Mouse (Mus musculus): ENCODE measurements around the gene Tnks1bp1.

DNA sequence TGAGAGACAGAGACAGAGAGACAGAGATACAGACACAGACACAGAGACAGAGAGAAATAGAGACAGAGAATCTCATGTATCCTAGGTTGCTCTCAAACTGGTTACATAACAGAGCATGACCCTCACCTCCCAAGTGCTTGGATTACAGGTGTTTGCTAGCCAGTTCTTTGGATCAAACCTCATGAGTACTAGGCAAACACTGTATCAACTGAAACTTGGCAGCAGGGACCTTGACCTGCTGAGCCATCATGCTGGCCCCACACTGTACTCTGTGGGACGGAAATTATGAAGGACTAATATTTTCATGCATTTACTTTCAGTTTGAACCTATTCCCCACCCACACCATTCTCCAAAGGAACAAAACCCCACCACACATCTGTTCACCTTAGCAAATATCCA, 45.6 kb downstream of the Tnks1bp1 start:
- no peak for TF ChIP-seq TBP (conservative IDR thresholded peaks at IDR 0.05; ENCODE audit: low read depth, low read length)
- no peak for TF ChIP-seq POLR2A (IDR thresholded peaks at IDR 0.05; ENCODE audit: low read depth, low read length)
